Mouse (Mus musculus) MEL (cell line): ENCODE measurements around the gene Cntn4. TPM values are rescaled to one million over a fixed set of nuclear protein-coding genes. Genes with fewer than 3 reads are reported as not detected.

Experiments
- DNase-seq: peaks from one replicate; pipeline ENCODE4 v3.0.0; 2011; ENCODE audit warnings: low read depth, low spot score
- H3K27ac ChIP-seq: 2 replicates; pipeline ENCODE4 v1.5.1; 2012; ENCODE audit warnings: low read depth, mild to moderate bottlenecking, control low read depth, low read length, moderate library complexity; ENCODE audit not compliant: control insufficient read depth
- H3K27me3 ChIP-seq, 2 experiments: fragments of 150-350 bp in 1 of 2; sonication (generic) in 1 of 2; 2 replicates each; pipeline ENCODE4 v1.6.1; 2012; ENCODE audit warnings: low read length in 2 of 2, mild to moderate bottlenecking in 2 of 2, improper control_type of control experiment in 1 of 2, moderate library complexity in 1 of 2; ENCODE audit not compliant: insufficient read depth in 2 of 2, control insufficient read depth in 1 of 2
- H3K36me3 ChIP-seq, 2 experiments: 2 replicates each; pipeline ENCODE4 v1.6.1; 2012 to 2014; ENCODE audit warnings: low read length in 2 of 2, improper control_type of control experiment in 1 of 2, inconsistent platforms in 1 of 2, mild to moderate bottlenecking in 1 of 2; ENCODE audit not compliant: insufficient read depth in 2 of 2, control insufficient read depth in 1 of 2
- H3K4me1 ChIP-seq, 2 experiments: fragments of 150-350 bp in 1 of 2; sonication (generic) in 1 of 2; 2 replicates each; pipeline ENCODE4 v1.6.1; 2012; ENCODE audit warnings: low read length in 2 of 2, improper control_type of control experiment in 1 of 2, mild to moderate bottlenecking in 1 of 2; ENCODE audit not compliant: insufficient read depth in 2 of 2, control insufficient read depth in 1 of 2
- H3K4me3 ChIP-seq, 2 experiments: fragments of 150-350 bp in 1 of 2; sonication (generic) in 1 of 2; 2 replicates each; pipeline ENCODE4 v1.5.1; 2012; ENCODE audit warnings: low read depth in 2 of 2, low read length in 2 of 2, mild to moderate bottlenecking in 2 of 2, moderate library complexity in 2 of 2, control low read depth in 1 of 2, improper control_type of control experiment in 1 of 2; ENCODE audit not compliant: control insufficient read depth in 1 of 2, insufficient read depth in 1 of 2
- H3K79me2 ChIP-seq: 2 replicates; pipeline ENCODE4 v1.6.1; 2012; ENCODE audit warnings: mild to moderate bottlenecking, low read length, moderate library complexity; ENCODE audit not compliant: control insufficient read depth, poor library complexity, insufficient read depth
- H3K9ac ChIP-seq: 2 replicates; pipeline ENCODE4 v1.6.1; 2012; ENCODE audit warnings: low read depth, mild to moderate bottlenecking, control low read depth, low read length, moderate library complexity; ENCODE audit not compliant: control insufficient read depth, poor library complexity, severe bottlenecking
- H3K9me3 ChIP-seq: fragments of 150-350 bp; sonication (generic); replicated peaks from 2 replicates; pipeline ENCODE4 v1.6.1; 2012; ENCODE audit warnings: mild to moderate bottlenecking, low read length, improper control_type of control experiment, moderate library complexity; ENCODE audit not compliant: insufficient read depth
- BHLHE40 ChIP-seq: IDR thresholded peaks from 2 replicates; pipeline ENCODE4 v1.6.1; 2012; ENCODE audit warnings: low read depth, mild to moderate bottlenecking, inconsistent platforms, low read length, improper control_type of control experiment, borderline replicate concordance
- CHD2 ChIP-seq: IDR thresholded peaks from 2 replicates; pipeline ENCODE4 v1.6.1; 2011; ENCODE audit warnings: low read length, improper control_type of control experiment
- ELF1 ChIP-seq: IDR thresholded peaks from 2 replicates; pipeline ENCODE4 v1.6.1; 2014; ENCODE audit warnings: low read depth, mild to moderate bottlenecking, inconsistent platforms, low read length, improper control_type of control experiment, moderate library complexity
- ETS1 ChIP-seq: IDR thresholded peaks from 2 replicates; pipeline ENCODE4 v1.6.1; 2012; ENCODE audit warnings: low read depth, mild to moderate bottlenecking, inconsistent platforms, low read length, improper control_type of control experiment, moderate library complexity
- GATA1 ChIP-seq: IDR thresholded peaks from 2 replicates; pipeline ENCODE4 v1.6.1; 2011; ENCODE audit warnings: low read depth, low read length, improper control_type of control experiment
- HCFC1 ChIP-seq: IDR thresholded peaks from 2 replicates; pipeline ENCODE4 v1.6.1; 2012; ENCODE audit warnings: low read depth, mild to moderate bottlenecking, inconsistent platforms, low read length, improper control_type of control experiment, moderate library complexity
- KAT2A ChIP-seq: conservative IDR thresholded peaks from 2 replicates; pipeline ENCODE4 v1.6.1; 2012; ENCODE audit warnings: low read depth, low read length, improper control_type of control experiment, inconsistent platforms
- MAFK ChIP-seq: IDR thresholded peaks from 2 replicates; pipeline ENCODE4 v1.6.1; 2011; ENCODE audit warnings: low read depth, mild to moderate bottlenecking, low read length, improper control_type of control experiment, borderline replicate concordance
- MAX ChIP-seq: IDR thresholded peaks from 2 replicates; pipeline ENCODE4 v1.6.1; 2011; ENCODE audit warnings: low read length, improper control_type of control experiment
- NELFE ChIP-seq: IDR thresholded peaks from 2 replicates; pipeline ENCODE4 v1.6.1; 2011; ENCODE audit warnings: low read depth, low read length, improper control_type of control experiment
- NRF1 ChIP-seq: IDR thresholded peaks from 2 replicates; pipeline ENCODE4 v1.6.1; 2014; ENCODE audit warnings: low read depth, mild to moderate bottlenecking, inconsistent platforms, low read length, improper control_type of control experiment, moderate library complexity; ENCODE audit not compliant: poor library complexity, insufficient read depth, severe bottlenecking
- POLR2A ChIP-seq, 2 experiments: IDR thresholded peaks; 2 replicates each; pipeline ENCODE4 v1.6.1; 2011 to 2012; ENCODE audit warnings: low read length in 2 of 2, mild to moderate bottlenecking in 2 of 2, control low read depth in 1 of 2, improper control_type of control experiment in 1 of 2, low read depth in 1 of 2, moderate library complexity in 1 of 2; ENCODE audit not compliant: control insufficient read depth in 1 of 2, insufficient read depth in 1 of 2, poor library complexity in 1 of 2
- POLR2AphosphoS2 ChIP-seq: IDR thresholded peaks from 2 replicates; pipeline ENCODE4 v1.6.1; 2011; ENCODE audit warnings: low read length, improper control_type of control experiment
- RAD21 ChIP-seq: IDR thresholded peaks from 2 replicates; pipeline ENCODE4 v1.6.1; 2011; ENCODE audit warnings: mild to moderate bottlenecking, low read depth, low read length, improper control_type of control experiment
- RCOR1 ChIP-seq: IDR thresholded peaks from 2 replicates; pipeline ENCODE4 v1.6.1; 2012; ENCODE audit warnings: low read depth, mild to moderate bottlenecking, inconsistent platforms, low read length, improper control_type of control experiment
- SIN3A ChIP-seq: IDR thresholded peaks from 2 replicates; pipeline ENCODE4 v1.6.1; 2012; ENCODE audit warnings: low read length, improper control_type of control experiment, inconsistent platforms
- TAL1 ChIP-seq: IDR thresholded peaks from 2 replicates; pipeline ENCODE4 v1.6.1; 2012; ENCODE audit warnings: mild to moderate bottlenecking, inconsistent platforms, low read length, moderate library complexity, mixed read lengths
- TCF12 ChIP-seq: IDR thresholded peaks from 2 replicates; pipeline ENCODE4 v1.6.1; 2014; ENCODE audit warnings: low read depth, mild to moderate bottlenecking, inconsistent platforms, low read length, improper control_type of control experiment, moderate library complexity
- USF1 ChIP-seq: IDR thresholded peaks from 2 replicates; pipeline ENCODE4 v1.6.1; 2014; ENCODE audit warnings: low read depth, mild to moderate bottlenecking, inconsistent platforms, low read length, improper control_type of control experiment, moderate library complexity
- USF2 ChIP-seq, 2 experiments: IDR thresholded peaks; 2 replicates each; pipeline ENCODE4 v1.6.1; 2011 to 2012; ENCODE audit warnings: improper control_type of control experiment in 2 of 2, low read length in 2 of 2, borderline replicate concordance in 1 of 2, inconsistent platforms in 1 of 2, low read depth in 1 of 2, mild to moderate bottlenecking in 1 of 2; ENCODE audit not compliant: insufficient read depth in 1 of 2
- polyA plus RNA-seq, 2 experiments: library from polyadenylated mRNA; stranded (reverse) in 1 of 2; unstranded in 1 of 2; fragments of >175 nt in 1 of 2; fragments of >200 nt in 1 of 2; gene quantifications; 2 replicates each; pipeline versions ENCODE4 v1.2.1 to v1.2.4; 2012; ENCODE audit warnings: low replicate concordance in 2 of 2, low read depth in 1 of 2; ENCODE audit not compliant: insufficient read length in 2 of 2, insufficient read depth in 1 of 2, missing spikeins in 1 of 2
- total RNA-seq: library from RNA; depleted of rRNA; stranded (reverse); fragments of 300-350 nt; gene quantifications from 2 replicates; pipeline ENCODE4 v1.2.3, GENCODE M21; 2012

Cntn4 gene
- total and polyA plus RNA-seq, 3 experiments, result not detected

DNA sequence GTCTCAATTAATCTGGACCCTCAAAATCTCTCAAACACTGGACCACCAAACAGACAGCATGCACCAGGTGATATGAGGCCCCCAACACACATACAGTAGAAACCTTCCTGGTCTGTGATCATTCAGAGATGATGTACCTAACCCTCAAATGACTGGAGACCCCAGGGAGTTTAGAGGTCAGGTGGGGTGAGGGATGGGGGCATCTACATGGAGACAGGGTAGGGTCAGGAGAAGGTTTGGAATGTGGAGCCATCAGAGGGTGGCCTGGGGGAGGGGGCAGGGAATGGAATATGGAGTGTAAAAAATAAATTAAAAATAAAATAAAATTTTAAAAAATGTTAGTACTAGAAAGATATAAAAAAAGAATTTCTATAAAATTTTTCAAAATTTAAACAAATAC, 157.6 kb downstream of the Cntn4 start:
- Histone ChIP-seq H3K9me3 (no peaks in the 10 kb centered on the region), H3K27me3 (no peaks in the 10 kb centered on the region), H3K27ac (no peak overlapping the region), H3K9ac (no peak overlapping the region), H3K4me1 (no peaks in the 10 kb centered on the region), H3K79me2 (no peaks in the 10 kb centered on the region), H3K36me3 (no peaks in the 10 kb centered on the region), H3K4me3 (no peak overlapping the region)
- DNase-seq, result no peak
- no peak for TF ChIP-seq KAT2A
- no peak for TF ChIP-seq BHLHE40
- TF ChIP-seq POLR2AphosphoS2, result no peak
- no peak for TF ChIP-seq NELFE
- no peak for TF ChIP-seq NRF1
- no peak for TF ChIP-seq SIN3A
- TF ChIP-seq RAD21, result no peak
- TF ChIP-seq USF2 (IDR thresholded peaks at IDR 0.05; ENCODE audit: borderline replicate concordance in 1 of 2, insufficient read depth in 1 of 2, low read depth in 1 of 2, low read length in 2 of 2), result no peak
- TF ChIP-seq TAL1, result no peak
- no peak for TF ChIP-seq HCFC1
- no peak for TF ChIP-seq MAX
- TF ChIP-seq GATA1, result no peak
- no peak for TF ChIP-seq TCF12
- no peak for TF ChIP-seq MAFK
- TF ChIP-seq POLR2A (IDR thresholded peaks at IDR 0.05; ENCODE audit: control insufficient read depth in 1 of 2, insufficient read depth in 1 of 2, low read depth in 1 of 2, low read length in 2 of 2, poor library complexity in 1 of 2), result no peak
- no peak for TF ChIP-seq ELF1
- TF ChIP-seq CHD2, result no peak

- H3K4me1 ChIP-seq, result no peaks in the 10 kb centered on the region
- no peaks in the 10 kb centered on the region for H3K9me3 ChIP-seq
- H3K27me3 ChIP-seq, result no peaks in the 10 kb centered on the region
- no peak overlapping the region for H3K27ac ChIP-seq
- no peak overlapping the region for H3K4me3 ChIP-seq
- H3K36me3 ChIP-seq, result no peaks in the 10 kb centered on the region
- TF ChIP-seq ETS1 (no peak), TCF12 (no peak), RCOR1 (no peak), BHLHE40 (no peak), USF1 (no peak), KAT2A (no peak), TAL1 (no peak)
- H3K79me2 ChIP-seq, result no peaks in the 10 kb centered on the region
- H3K9ac ChIP-seq, result no peak overlapping the region
- DNase-seq, result no peak
Observed at GRCm38 (mm10) chr6:105847296-105847695, 169.8 kb downstream of the Cntn4 start.
